Mouse (Mus musculus) heart, postnatal 36 days (tissue): ENCODE data around the gene Zfp64. TPM values are rescaled to one million over a fixed set of nuclear protein-coding genes. Genes with fewer than 3 reads are reported as not detected.
A peak's percentile ranks its signal among the peaks of the same experiment; 100 is the strongest.

Experiments used
- DNase-seq, 2 experiments: peaks; one replicate each; pipeline ENCODE4 v3.0.0; 2021 to 2022
- intact Hi-C: fragments of 180-260 bp; cut with DNase I; formaldehyde crosslinking; loops from one replicate; pipeline ENCODE4 v1.15.1; 2025
- total RNA-seq, 2 experiments: library from RNA; stranded (reverse); gene quantifications; 2 replicates each; pipeline ENCODE4 v1.2.3; 2021

Zfp64 gene
- 1 to 10 TPM; 6.9 to 8.4 TPM for total RNA-seq

- intact Hi-C loops: no loop called here
- peak; percentile 81 to 90 for DNase-seq
These were observed at the start of gene Zfp64 for GRCm38 (mm10) chr2:168954835-168955716. TSS of gene Zfp64 (minus strand) at chr2:168955587.

GRCm38 (mm10) chr2:168992642-168993420, 37.4 kb upstream of the Zfp64 start:
- peak in 1 of 2 experiments; percentile 30 for DNase-seq
- intact Hi-C loops: loop anchor here (5.0 kb wide), 1 partner anchor 69 kb away; no protein-coding TSS in a partner anchor

GRCm38 (mm10) chr2:168990957-168991356, 35.6 kb upstream of the Zfp64 start:
- intact Hi-C loops: loop anchor here (5.0 kb wide), 1 partner anchor 71 kb away; no protein-coding TSS in a partner anchor
- DNase-seq: no peak

GRCm38 (mm10) chr2:168990061-168990753, 34.8 kb upstream of the Zfp64 start:
- DNase-seq: no peak

GRCm38 (mm10) chr2:168988056-168988455, 32.7 kb upstream of the Zfp64 start:
- DNase-seq: no peak
- intact Hi-C loops: loop anchor here (5.0 kb wide), 2 partner anchors 119 to 1114 kb away; no protein-coding TSS in a partner anchor

More at GRCm38 (mm10) chr2:168990061-168990753, 34.8 kb upstream of the Zfp64 start:
- intact Hi-C loops: loop anchor here (5.0 kb wide), 1 partner anchor 72 kb away; no protein-coding TSS in a partner anchor

- DNase-seq: no peak
- intact Hi-C loops: loop anchor here (5.0 kb wide), 2 partner anchors 120 to 1115 kb away; no protein-coding TSS in a partner anchor
These were observed 32.0 kb upstream of the Zfp64 start for GRCm38 (mm10) chr2:168987421-168987820.

GRCm38 (mm10) chr2:168981951-168982350, 26.6 kb upstream of the Zfp64 start:
- intact Hi-C loops: no loop called here
- DNase-seq: no peak

- intact Hi-C loops: no loop called here
These were observed 26.1 kb upstream of the Zfp64 start for GRCm38 (mm10) chr2:168981448-168981847.

GRCm38 (mm10) chr2:168980859-168981258, 25.5 kb upstream of the Zfp64 start:
- DNase-seq: peak; percentile 33 to 39
- intact Hi-C loops: no loop called here

More at GRCm38 (mm10) chr2:168981448-168981847, 26.1 kb upstream of the Zfp64 start:
- DNase-seq: no peak

- DNase-seq: peak in 1 of 2 experiments; percentile 13
- intact Hi-C loops: no loop called here
These were observed 24.4 kb upstream of the Zfp64 start for GRCm38 (mm10) chr2:168979742-168980141.

GRCm38 (mm10) chr2:168978031-168978430, 22.6 kb upstream of the Zfp64 start:
- DNase-seq: no peak
- intact Hi-C loops: no loop called here

GRCm38 (mm10) chr2:168970131-168970530, 14.7 kb upstream of the Zfp64 start:
- no peak for DNase-seq
- intact Hi-C loops: no loop called here

- intact Hi-C loops: no loop called here
- DNase-seq: peak in 1 of 2 experiments; percentile 18
These were observed 12.9 kb upstream of the Zfp64 start for GRCm38 (mm10) chr2:168968136-168968925.

- intact Hi-C loops: no loop called here
- DNase-seq: no peak
These were observed 11.1 kb upstream of the Zfp64 start for GRCm38 (mm10) chr2:168966525-168966924.

- no peak for DNase-seq
- intact Hi-C loops: no loop called here
These were observed 9.5 kb upstream of the Zfp64 start for GRCm38 (mm10) chr2:168964849-168965248.

GRCm38 (mm10) chr2:168961729-168962666, 6.6 kb upstream of the Zfp64 start:
- DNase-seq: no peak
- intact Hi-C loops: no loop called here

GRCm38 (mm10) chr2:168960814-168961213, 5.4 kb upstream of the Zfp64 start:
- intact Hi-C loops: no loop called here
- no peak for DNase-seq

GRCm38 (mm10) chr2:168959339-168959885, 4.0 kb upstream of the Zfp64 start:
- no peak for DNase-seq

More at GRCm38 (mm10) chr2:168959339-168959885, 4.0 kb upstream of the Zfp64 start:
- intact Hi-C loops: no loop called here
